Mouse (Mus musculus): ENCODE data around the gene Aif1. TPM values are rescaled to one million over a fixed set of nuclear protein-coding genes. Genes with fewer than 3 reads are reported as not detected.

Aif1 gene
- polyA plus RNA-seq, 1 experiment, result 10.2 TPM

- no peak overlapping the region for H3K27ac ChIP-seq (ENCODE audit: insufficient read depth, low read length)
- H3K4me3 ChIP-seq (ENCODE audit: extremely low read depth, insufficient read depth, insufficient read length), result no peak overlapping the region
- DNase-seq (ENCODE audit: low read depth in 1 of 2, low spot score in 2 of 2), result no peak
- no peaks in the 10 kb centered on the region for H3K4me1 ChIP-seq (ENCODE audit: control insufficient read depth, insufficient read depth, insufficient read length)
- no peak for TF ChIP-seq POLR2A (IDR thresholded peaks at IDR 0.05; ENCODE audit: low read depth, low read length)
- TF ChIP-seq CTCF (IDR thresholded peaks at IDR 0.05; ENCODE audit: extremely low read depth, insufficient read depth, insufficient read length, insufficient replicate concordance), result no peak
- WGBS, result 94% methylated on average over 4 of the region's 4 CpGs
- H3K36me3 ChIP-seq (ENCODE audit: control insufficient read depth, insufficient read depth, low read length), result peaks cover 78% of the 10 kb centered on the region
- no peaks in the 10 kb centered on the region for H3K27me3 ChIP-seq (ENCODE audit: control insufficient read depth, insufficient read depth, low read length)
These were observed 23.7 kb downstream of the Aif1 start for GRCm38 (mm10) chr17:35152121-35152520.

GRCm38 (mm10) chr17:35147922-35148639 lies 27.8 kb downstream of the Aif1 start:
- Histone ChIP-seq H3K27ac (ENCODE audit: insufficient read depth, low read length) (no peak overlapping the region), H3K27me3 (ENCODE audit: control insufficient read depth, insufficient read depth, low read length) (no peaks in the 10 kb centered on the region)

GRCm38 (mm10) chr17:35147348-35147747 lies 28.5 kb downstream of the Aif1 start:
- H3K27ac ChIP-seq (ENCODE audit: insufficient read depth, low read length), result no peak overlapping the region
- H3K4me1 ChIP-seq (ENCODE audit: control insufficient read depth, insufficient read depth, insufficient read length), result no peaks in the 10 kb centered on the region
- no peak overlapping the region for H3K4me3 ChIP-seq (ENCODE audit: extremely low read depth, insufficient read depth, insufficient read length)
- WGBS, result 85% methylated on average over 3 of the region's 3 CpGs
- TF ChIP-seq POLR2A (IDR thresholded peaks at IDR 0.05; ENCODE audit: low read depth, low read length) (no peak), CTCF (IDR thresholded peaks at IDR 0.05; ENCODE audit: extremely low read depth, insufficient read depth, insufficient read length, insufficient replicate concordance) (no peak)
- no peaks in the 10 kb centered on the region for H3K27me3 ChIP-seq (ENCODE audit: control insufficient read depth, insufficient read depth, low read length)
- no peak for DNase-seq (ENCODE audit: low read depth in 1 of 2, low spot score in 2 of 2)
- peaks cover 75% of the 10 kb centered on the region for H3K36me3 ChIP-seq (ENCODE audit: control insufficient read depth, insufficient read depth, low read length)

More at GRCm38 (mm10) chr17:35147922-35148639, 27.8 kb downstream of the Aif1 start:
- Histone ChIP-seq H3K4me3 (ENCODE audit: extremely low read depth, insufficient read depth, insufficient read length) (no peak overlapping the region), H3K36me3 (ENCODE audit: control insufficient read depth, insufficient read depth, low read length) (peaks cover 76% of the 10 kb centered on the region), H3K4me1 (ENCODE audit: control insufficient read depth, insufficient read depth, insufficient read length) (no peaks in the 10 kb centered on the region)
- WGBS, result 71% methylated on average over 5 of the region's 5 CpGs
- no peak for DNase-seq (ENCODE audit: low read depth in 1 of 2, low spot score in 2 of 2)
- TF ChIP-seq CTCF (IDR thresholded peaks at IDR 0.05; ENCODE audit: extremely low read depth, insufficient read depth, insufficient read length, insufficient replicate concordance) (no peak), POLR2A (IDR thresholded peaks at IDR 0.05; ENCODE audit: low read depth, low read length) (no peak)

- Histone ChIP-seq H3K27me3 (ENCODE audit: control insufficient read depth, insufficient read depth, low read length) (no peaks in the 10 kb centered on the region), H3K4me1 (ENCODE audit: control insufficient read depth, insufficient read depth, insufficient read length) (no peaks in the 10 kb centered on the region), H3K27ac (ENCODE audit: insufficient read depth, low read length) (no peak overlapping the region), H3K4me3 (ENCODE audit: extremely low read depth, insufficient read depth, insufficient read length) (no peak overlapping the region), H3K36me3 (ENCODE audit: control insufficient read depth, insufficient read depth, low read length) (peaks cover 77% of the 10 kb centered on the region)
- WGBS, result 86% methylated on average over 5 of the region's 5 CpGs
- no peak for DNase-seq (ENCODE audit: low read depth in 1 of 2, low spot score in 2 of 2)
- no peak for TF ChIP-seq POLR2A (IDR thresholded peaks at IDR 0.05; ENCODE audit: low read depth, low read length)
- no peak for TF ChIP-seq CTCF (IDR thresholded peaks at IDR 0.05; ENCODE audit: extremely low read depth, insufficient read depth, insufficient read length, insufficient replicate concordance)
These were observed 29.7 kb downstream of the Aif1 start for GRCm38 (mm10) chr17:35146139-35146538.

GRCm38 (mm10) chr17:35141971-35142370 lies 33.9 kb downstream of the Aif1 start:
- no peaks in the 10 kb centered on the region for H3K27me3 ChIP-seq (ENCODE audit: control insufficient read depth, insufficient read depth, low read length)
- DNase-seq (ENCODE audit: low read depth in 1 of 2, low spot score in 2 of 2), result no peak
- H3K4me3 ChIP-seq (ENCODE audit: extremely low read depth, insufficient read depth, insufficient read length), result no peak overlapping the region
- H3K36me3 ChIP-seq (ENCODE audit: control insufficient read depth, insufficient read depth, low read length), result peaks cover 73% of the 10 kb centered on the region
- TF ChIP-seq CTCF (IDR thresholded peaks at IDR 0.05; ENCODE audit: extremely low read depth, insufficient read depth, insufficient read length, insufficient replicate concordance) (no peak), POLR2A (IDR thresholded peaks at IDR 0.05; ENCODE audit: low read depth, low read length) (no peak)
- H3K27ac ChIP-seq (ENCODE audit: insufficient read depth, low read length), result no peak overlapping the region
- WGBS, result 86% methylated on average over 6 of the region's 6 CpGs
- no peaks in the 10 kb centered on the region for H3K4me1 ChIP-seq (ENCODE audit: control insufficient read depth, insufficient read depth, insufficient read length)

GRCm38 (mm10) chr17:35140490-35140996 lies 35.3 kb downstream of the Aif1 start:
- WGBS, result 91% methylated on average over 16 of the region's 16 CpGs
- TF ChIP-seq POLR2A (IDR thresholded peaks at IDR 0.05; ENCODE audit: low read depth, low read length) (no peak), CTCF (IDR thresholded peaks at IDR 0.05; ENCODE audit: extremely low read depth, insufficient read depth, insufficient read length, insufficient replicate concordance) (no peak)
- Histone ChIP-seq H3K36me3 (ENCODE audit: control insufficient read depth, insufficient read depth, low read length) (peaks cover 60% of the 10 kb centered on the region), H3K4me1 (ENCODE audit: control insufficient read depth, insufficient read depth, insufficient read length) (peaks cover 5% of the 10 kb centered on the region; the same call in 1 of the 2 replicates), H3K27ac (ENCODE audit: insufficient read depth, low read length) (no peak overlapping the region), H3K4me3 (ENCODE audit: extremely low read depth, insufficient read depth, insufficient read length) (no peak overlapping the region), H3K27me3 (ENCODE audit: control insufficient read depth, insufficient read depth, low read length) (no peaks in the 10 kb centered on the region)
- no peak for DNase-seq (ENCODE audit: low read depth in 1 of 2, low spot score in 2 of 2)

GRCm38 (mm10) chr17:35139269-35139668 lies 36.6 kb downstream of the Aif1 start:
- TF ChIP-seq POLR2A (IDR thresholded peaks at IDR 0.05; ENCODE audit: low read depth, low read length) (no peak), CTCF (IDR thresholded peaks at IDR 0.05; ENCODE audit: extremely low read depth, insufficient read depth, insufficient read length, insufficient replicate concordance) (no peak)
- Histone ChIP-seq H3K4me3 (ENCODE audit: extremely low read depth, insufficient read depth, insufficient read length) (no peak overlapping the region), H3K27ac (ENCODE audit: insufficient read depth, low read length) (no peak overlapping the region), H3K4me1 (ENCODE audit: control insufficient read depth, insufficient read depth, insufficient read length) (peaks cover 5% of the 10 kb centered on the region; the same call in 1 of the 2 replicates), H3K36me3 (ENCODE audit: control insufficient read depth, insufficient read depth, low read length) (peaks cover 48% of the 10 kb centered on the region), H3K27me3 (ENCODE audit: control insufficient read depth, insufficient read depth, low read length) (no peaks in the 10 kb centered on the region)
- no peak for DNase-seq (ENCODE audit: low read depth in 1 of 2, low spot score in 2 of 2)
- WGBS, result 85% methylated on average over 3 of the region's 3 CpGs
